Mouse (Mus musculus) T-helper 17 cell (primary cell): ENCODE measurements around the gene Det1.

Experiments used
- in situ Hi-C, 2 experiments: fragments of 300-600 bp; cut with MboI, MseI; formaldehyde crosslinking; loops; 1 replicate in 1 of 2; 2 replicates in 1 of 2; pipeline ENCODE4 v1.15.1; 2025; ENCODE audit warnings: high pct_unique_total_duplicates in 2 of 2

The Det1 gene

GRCm38 (mm10) chr7:78863796-78864445 lies 16.9 kb upstream of the Det1 start:
- in situ Hi-C loops, result loop anchor here in 1 of 2 experiments (10.0 kb wide), 1 partner anchor 1541 kb away; the partner anchor contains the start of gene Furin

- in situ Hi-C loops, result no loop called here
Observed at GRCm38 (mm10) chr7:78855044-78855655, 8.1 kb upstream of the Det1 start.

- in situ Hi-C loops, result no loop called here
Observed at GRCm38 (mm10) chr7:78854051-78854450, 7.0 kb upstream of the Det1 start.

GRCm38 (mm10) chr7:78846066-78846716 lies 872 bp downstream of the Det1 start:
- in situ Hi-C loops, result loop anchor here in 1 of 2 experiments (5.0 kb wide), 1 partner anchor 41 kb away; no protein-coding TSS in a partner anchor

- in situ Hi-C loops, result loop anchor here in 1 of 2 experiments (5.0 kb wide), 1 partner anchor 49 kb away; no protein-coding TSS in a partner anchor
Observed at GRCm38 (mm10) chr7:78841601-78842000, 5.5 kb downstream of the Det1 start.

- in situ Hi-C loops, result no loop called here
Observed at GRCm38 (mm10) chr7:78837250-78837649, 9.8 kb downstream of the Det1 start.

GRCm38 (mm10) chr7:78835656-78836055 lies 11.4 kb downstream of the Det1 start:
- in situ Hi-C loops, result no loop called here

GRCm38 (mm10) chr7:78827749-78828362 lies 19.2 kb downstream of the Det1 start:
- in situ Hi-C loops, result no loop called here

- in situ Hi-C loops, result no loop called here
Observed at GRCm38 (mm10) chr7:78826682-78827385, 20.2 kb downstream of the Det1 start.

- in situ Hi-C loops, result loop anchor here in 1 of 2 experiments (10.0 kb wide), 1 partner anchor 266 kb away; no protein-coding TSS in a partner anchor
Observed at GRCm38 (mm10) chr7:78818336-78818735, 28.7 kb downstream of the Det1 start.

GRCm38 (mm10) chr7:78814766-78815165 lies 32.3 kb downstream of the Det1 start:
- in situ Hi-C loops, result loop anchor here in 1 of 2 experiments (10.0 kb wide), 1 partner anchor 270 kb away; no protein-coding TSS in a partner anchor

- in situ Hi-C loops, result loop anchor here in 1 of 2 experiments (10.0 kb wide), 1 partner anchor 271 kb away; no protein-coding TSS in a partner anchor
Observed at GRCm38 (mm10) chr7:78813791-78814190, 33.3 kb downstream of the Det1 start.

- in situ Hi-C loops, result no loop called here
Observed at GRCm38 (mm10) chr7:78807192-78807591, 39.9 kb downstream of the Det1 start.

GRCm38 (mm10) chr7:78803841-78804240 lies 43.2 kb downstream of the Det1 start:
- in situ Hi-C loops, result no loop called here

- in situ Hi-C loops, result no loop called here
Observed at GRCm38 (mm10) chr7:78799730-78800496, 47.1 kb downstream of the Det1 start.

GRCm38 (mm10) chr7:78797843-78798455 lies 49.1 kb downstream of the Det1 start:
- in situ Hi-C loops, result no loop called here

GRCm38 (mm10) chr7:78796624-78797023 lies 50.4 kb downstream of the Det1 start:
- in situ Hi-C loops, result no loop called here

- in situ Hi-C loops, result loop anchor here (5.0 kb wide), 3 partner anchors 48 to 283 kb away; no protein-coding TSS in a partner anchor
Observed at GRCm38 (mm10) chr7:78794571-78795092, 52.4 kb downstream of the Det1 start.

GRCm38 (mm10) chr7:78793895-78794570 lies 53.0 kb downstream of the Det1 start:
- in situ Hi-C loops, result loop anchor here (5.0 kb wide), 3 partner anchors 48 to 283 kb away; no protein-coding TSS in a partner anchor
